Mouse (Mus musculus): ENCODE results near the gene Cbx4. TPM values are rescaled to one million over a fixed set of nuclear protein-coding genes. Genes with fewer than 3 reads are reported as not detected.
A peak's percentile ranks its signal among the peaks of the same experiment; 100 is the strongest.
"Not testable (repeated sequence)": the region's sequence is repeated elsewhere in the genome, so short reads cannot be mapped to it uniquely, and the experiment has no call there.

Gene Cbx4
- polyA plus RNA-seq, 1 experiment from 2014 or later, result 11.3 TPM

GRCm38 (mm10) chr11:119106289-119106688 is 20.3 kb upstream of the Cbx4 start:
- H3K36me3 ChIP-seq, result no peaks in the 10 kb centered on the region
- 54% methylated on average over 6 of the region's 6 CpGs for WGBS

DNA sequence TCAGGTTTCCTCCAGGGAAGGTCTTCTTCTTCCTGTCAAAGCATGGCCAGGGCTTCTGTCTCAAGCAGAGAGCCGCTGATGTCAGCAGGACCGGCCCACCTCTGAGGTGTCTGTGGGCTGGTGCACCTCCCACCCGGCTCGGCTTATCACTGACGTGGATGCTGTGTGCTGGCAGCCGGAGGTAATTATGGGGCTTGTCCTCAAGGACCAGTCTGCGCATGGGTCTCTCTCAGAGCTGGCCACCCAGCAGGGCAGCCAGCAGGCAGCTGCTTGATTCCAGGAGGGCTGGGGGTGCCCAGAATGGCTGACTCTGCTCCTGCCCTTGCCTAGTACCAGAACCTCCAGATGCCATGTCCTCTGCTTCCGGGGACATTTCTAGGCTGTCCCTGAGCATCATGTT is 19.7 kb upstream of the Cbx4 start:
- no peak overlapping the region for H3K4me3 ChIP-seq
- H3K27me3 ChIP-seq, result peaks cover 5% of the 10 kb centered on the region; the same call in 1 of the 2 replicates
- H3K4me2 ChIP-seq (replicated peaks), result no peak overlapping the region
- peaks cover 13% of the 10 kb centered on the region for H3K4me1 ChIP-seq
- 24% methylated on average over 8 of the region's 8 CpGs for WGBS
- no peak overlapping the region for H3K9ac ChIP-seq
- H3K36me3 ChIP-seq, result no peaks in the 10 kb centered on the region
- H3K27ac ChIP-seq, result no peak overlapping the region
- H3K9me3 ChIP-seq, result no peaks in the 10 kb centered on the region
- ATAC-seq (ENCODE audit: low FRiP score, low read depth), result no peak

More at GRCm38 (mm10) chr11:119106289-119106688, 20.3 kb upstream of the Cbx4 start:
- Histone ChIP-seq H3K4me1 (peaks cover 13% of the 10 kb centered on the region), H3K4me2 (replicated peaks) (no peak overlapping the region), H3K27me3 (peaks cover 5% of the 10 kb centered on the region; the same call in 1 of the 2 replicates), H3K4me3 (no peak overlapping the region), H3K9ac (no peak overlapping the region), H3K9me3 (no peaks in the 10 kb centered on the region), H3K27ac (no peak overlapping the region)
- ATAC-seq (ENCODE audit: low FRiP score, low read depth), result no peak

GRCm38 (mm10) chr11:119105071-119105609 is 19.1 kb upstream of the Cbx4 start:
- Histone ChIP-seq H3K27me3 (peaks cover 5% of the 10 kb centered on the region; the same call in 1 of the 2 replicates), H3K4me2 (replicated peaks) (no peak overlapping the region), H3K9ac (no peak overlapping the region), H3K9me3 (no peaks in the 10 kb centered on the region), H3K4me3 (no peak overlapping the region), H3K36me3 (no peaks in the 10 kb centered on the region), H3K4me1 (peaks cover 13% of the 10 kb centered on the region), H3K27ac (no peak overlapping the region)
- 55% methylated on average over 7 of the region's 7 CpGs for WGBS
- no peak for ATAC-seq (ENCODE audit: low FRiP score, low read depth)

DNA sequence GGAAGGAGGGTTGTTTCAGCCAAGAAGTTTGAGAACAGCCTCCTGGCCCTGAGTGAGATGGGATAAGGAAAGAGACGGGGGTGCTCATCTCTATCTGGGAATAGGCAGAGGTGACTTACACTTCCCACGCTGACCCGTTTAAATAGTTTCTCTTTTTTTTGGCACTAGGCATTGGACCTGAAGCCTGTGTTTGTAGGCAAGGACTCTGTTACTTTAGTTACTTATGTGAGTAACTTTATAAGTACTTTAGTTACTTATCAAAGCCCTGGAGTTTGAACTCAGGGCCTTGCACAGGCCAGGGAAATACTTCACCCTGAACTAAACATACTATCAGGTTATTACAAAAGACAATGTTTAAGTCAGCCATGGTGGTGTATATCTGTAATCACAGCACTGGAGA is 18.0 kb upstream of the Cbx4 start:
- Histone ChIP-seq H3K36me3 (no peaks in the 10 kb centered on the region), H3K9me3 (no peaks in the 10 kb centered on the region), H3K4me2 (replicated peaks) (no peak overlapping the region), H3K27ac (no peak overlapping the region), H3K4me3 (no peak overlapping the region), H3K27me3 (peaks cover 5% of the 10 kb centered on the region; the same call in 1 of the 2 replicates), H3K9ac (no peak overlapping the region), H3K4me1 (peaks cover 13% of the 10 kb centered on the region)
- ATAC-seq (ENCODE audit: low FRiP score, low read depth), result no peak
- WGBS, result 90% methylated on average over 3 of the region's 3 CpGs

DNA sequence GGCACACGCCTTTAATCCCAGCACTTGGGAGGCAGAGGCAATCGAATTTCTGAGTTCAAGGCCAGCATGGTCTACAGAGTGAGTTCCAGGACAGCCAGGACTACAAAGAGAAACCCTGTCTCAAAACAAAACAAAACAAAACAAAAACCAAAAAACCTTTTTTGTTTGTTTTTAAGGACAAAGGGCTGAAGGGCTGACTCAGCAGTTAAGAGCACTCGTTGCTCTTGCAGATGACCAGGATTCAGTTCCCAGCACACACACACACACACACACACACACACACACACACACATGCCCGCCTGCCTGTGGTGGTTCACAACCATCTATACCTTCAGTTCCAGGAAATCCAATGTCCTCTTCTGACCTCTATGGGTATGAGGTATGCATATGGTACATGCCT is 14.3 kb upstream of the Cbx4 start:
- not testable (repeated sequence) for H3K4me3 ChIP-seq; H3K4me1 ChIP-seq; H3K4me2 ChIP-seq (replicated peaks); H3K27ac ChIP-seq; H3K9me3 ChIP-seq; H3K9ac ChIP-seq; ATAC-seq (ENCODE audit: low FRiP score, low read depth); H3K36me3 ChIP-seq
- 71% methylated on average over 4 of the region's 4 CpGs for WGBS
- peaks cover 15% of the 10 kb centered on the region for H3K27me3 ChIP-seq

DNA sequence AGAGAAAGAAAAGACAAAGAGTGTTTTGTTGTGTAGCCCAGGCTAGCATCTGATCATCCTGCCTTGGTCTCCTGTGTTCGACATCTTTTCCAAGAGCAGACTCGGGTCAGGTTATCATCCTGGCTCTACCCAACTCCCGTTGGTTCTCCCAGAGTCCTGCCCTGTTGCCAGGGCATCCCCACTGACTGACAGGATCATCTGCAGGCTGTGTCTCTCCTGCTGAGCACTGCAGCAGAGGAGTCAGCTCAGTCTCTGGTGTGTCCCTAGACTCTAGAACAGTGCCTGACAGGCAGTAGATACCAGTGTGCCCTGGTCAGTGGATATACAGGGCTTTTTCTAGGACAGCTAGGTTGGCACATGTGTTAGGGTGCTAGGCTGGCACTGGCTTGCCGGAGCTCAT is 12.2 kb upstream of the Cbx4 start:
- H3K4me2 ChIP-seq (replicated peaks), result no peak overlapping the region
- WGBS, result 67% methylated on average over 4 of the region's 4 CpGs
- peaks cover 17% of the 10 kb centered on the region for H3K27me3 ChIP-seq
- no peak overlapping the region for H3K4me3 ChIP-seq
- no peak overlapping the region for H3K27ac ChIP-seq
- no peak overlapping the region for H3K9ac ChIP-seq
- no peaks in the 10 kb centered on the region for H3K36me3 ChIP-seq
- H3K4me1 ChIP-seq, result 0 out of 2 replicates have a peak, but pooled peaks cover 3% of the 10 kb centered on the region
- H3K9me3 ChIP-seq, result no peaks in the 10 kb centered on the region
- ATAC-seq (ENCODE audit: low FRiP score, low read depth), result no peak

DNA sequence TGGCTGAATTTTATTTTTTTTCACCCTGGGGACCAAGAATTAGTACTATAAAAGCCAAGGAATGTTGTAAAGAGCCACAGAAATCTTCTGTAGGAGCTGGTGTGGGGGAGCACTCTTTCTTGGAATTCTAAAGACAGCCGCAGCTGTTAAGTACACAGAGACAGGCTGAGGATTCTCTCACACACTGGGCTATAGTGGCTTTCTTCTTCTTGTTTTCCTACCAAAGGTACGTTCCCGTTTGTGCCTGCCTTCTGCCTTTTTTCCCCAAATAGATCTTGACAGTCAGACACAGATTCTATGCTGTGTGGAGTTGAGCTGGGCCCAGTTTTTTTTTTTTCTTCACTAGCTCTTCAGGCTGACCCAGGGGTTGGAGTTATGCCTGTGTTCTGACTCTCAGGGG is 9.4 kb upstream of the Cbx4 start:
- WGBS, result 62% methylated on average over 3 of the region's 3 CpGs
- no peak overlapping the region for H3K4me2 ChIP-seq (replicated peaks)
- H3K27ac ChIP-seq, result no peak overlapping the region
- H3K27me3 ChIP-seq, result peaks cover 23% of the 10 kb centered on the region
- H3K4me1 ChIP-seq, result peaks cover 14% of the 10 kb centered on the region
- H3K9ac ChIP-seq, result no peak overlapping the region
- H3K36me3 ChIP-seq, result no peaks in the 10 kb centered on the region
- no peak overlapping the region for H3K4me3 ChIP-seq
- H3K9me3 ChIP-seq, result no peaks in the 10 kb centered on the region
- ATAC-seq (ENCODE audit: low FRiP score, low read depth), result no peak

DNA sequence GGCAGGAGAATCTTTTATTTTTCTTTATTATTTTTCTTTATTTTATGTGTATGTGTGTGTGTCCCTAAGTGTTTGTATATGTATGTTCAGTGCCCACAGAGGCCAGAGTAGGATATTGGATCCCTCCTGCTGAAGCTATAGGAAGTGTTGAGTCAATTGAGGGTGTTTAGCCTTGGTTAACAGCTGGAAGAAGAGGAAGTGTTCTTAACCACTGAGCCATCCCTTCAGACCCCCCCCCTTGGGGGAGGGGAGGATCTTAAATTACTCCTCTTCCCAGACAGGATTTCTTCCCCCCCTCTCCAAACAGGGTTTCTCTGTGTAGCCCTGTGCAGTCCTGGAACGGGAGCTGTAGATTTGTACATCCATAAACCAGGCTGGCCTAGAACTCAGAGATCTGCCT is 7.3 kb upstream of the Cbx4 start:
- WGBS, result 54% methylated on average over 1 of the region's 1 CpGs
- Histone ChIP-seq H3K27ac (no peak overlapping the region), H3K36me3 (no peaks in the 10 kb centered on the region), H3K9me3 (no peaks in the 10 kb centered on the region), H3K27me3 (peaks cover 42% of the 10 kb centered on the region), H3K4me3 (no peak overlapping the region), H3K4me1 (peaks cover 35% of the 10 kb centered on the region), H3K9ac (no peak overlapping the region), H3K4me2 (replicated peaks) (no peak overlapping the region)
- no peak for ATAC-seq (ENCODE audit: low FRiP score, low read depth)

GRCm38 (mm10) chr11:119092286-119092685 is 6.3 kb upstream of the Cbx4 start:
- no peak for ATAC-seq (ENCODE audit: low FRiP score, low read depth)
- Histone ChIP-seq H3K9ac (no peak overlapping the region), H3K27me3 (peaks cover 46% of the 10 kb centered on the region), H3K27ac (no peak overlapping the region), H3K4me3 (no peak overlapping the region), H3K4me1 (peaks cover 43% of the 10 kb centered on the region), H3K9me3 (no peaks in the 10 kb centered on the region), H3K36me3 (no peaks in the 10 kb centered on the region), H3K4me2 (replicated peaks) (no peak overlapping the region)
- 73% methylated on average over 3 of the region's 3 CpGs for WGBS

DNA sequence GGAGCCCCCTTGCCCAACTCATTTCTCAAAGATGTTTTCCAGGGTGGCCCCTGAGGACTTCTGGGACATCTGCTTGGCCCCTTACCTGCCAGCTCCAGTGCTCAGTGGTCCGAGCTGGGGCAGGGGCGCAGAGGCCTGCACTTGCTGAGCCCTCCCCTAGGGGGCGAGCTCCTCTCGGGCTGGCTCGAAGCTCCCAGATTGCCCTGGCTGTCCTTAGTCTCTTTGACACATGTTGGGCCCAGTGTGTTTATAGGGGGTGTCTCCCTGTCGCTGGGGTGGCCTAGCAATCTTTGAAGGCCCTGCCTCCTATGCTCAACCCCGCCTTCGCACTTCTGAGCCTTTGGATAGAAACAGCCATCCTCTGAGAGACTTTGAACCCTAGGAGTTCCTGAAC is 5.6 kb upstream of the Cbx4 start:
- Histone ChIP-seq H3K27me3 (peaks cover 51% of the 10 kb centered on the region), H3K4me3 (peak overlapping the region; percentile 57; the same call in 1 of the 2 replicates), H3K4me1 (peaks cover 48% of the 10 kb centered on the region), H3K4me2 (replicated peaks) (peak overlapping the region; percentile 92), H3K27ac (no peak overlapping the region), H3K9ac (peak overlapping the region; percentile 70; the same call in 1 of the 2 replicates), H3K9me3 (no peaks in the 10 kb centered on the region), H3K36me3 (no peaks in the 10 kb centered on the region)
- 4% methylated on average over 8 of the region's 8 CpGs for WGBS
- ATAC-seq (ENCODE audit: low FRiP score, low read depth), result peak; percentile 16; the same call in 1 of the 2 replicates

DNA sequence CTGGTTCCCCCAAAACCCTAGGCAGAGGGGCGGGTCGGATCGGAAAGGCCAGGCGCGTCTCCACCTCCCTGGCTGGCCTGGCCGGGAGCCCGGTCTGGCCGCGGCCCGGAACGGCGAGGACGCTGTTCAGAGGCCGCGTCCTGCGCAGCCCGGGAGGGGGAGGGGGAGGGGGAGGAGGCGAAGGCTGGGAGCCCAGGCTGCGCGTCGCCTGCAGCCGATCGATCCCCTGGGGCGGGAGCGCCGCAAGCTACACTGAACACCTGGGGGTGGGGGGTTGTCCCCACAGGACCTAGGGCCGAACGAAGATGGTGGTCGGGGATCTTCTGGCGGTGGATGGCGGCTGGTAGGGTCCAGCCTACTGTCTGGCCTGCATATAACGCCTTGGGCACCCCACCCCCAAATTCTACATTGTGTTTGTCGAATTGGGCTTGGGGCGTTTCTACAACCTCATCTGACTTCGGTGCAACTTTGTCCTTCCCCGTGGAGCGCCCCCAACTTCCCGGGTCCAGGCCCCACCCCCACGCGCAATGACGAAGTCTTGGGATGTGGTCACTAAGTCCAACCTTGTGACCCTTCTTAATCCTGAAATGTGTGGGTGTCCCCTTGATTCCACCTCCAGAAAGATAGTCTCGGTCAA is 5.1 kb upstream of the Cbx4 start:
- H3K4me1 ChIP-seq, result peaks cover 52% of the 10 kb centered on the region
- no peak overlapping the region; the same call in 1 of the 2 replicates for H3K27ac ChIP-seq
- ATAC-seq (ENCODE audit: low FRiP score, low read depth), result peak; percentile 33
- no peaks in the 10 kb centered on the region for H3K9me3 ChIP-seq
- peak overlapping the region; percentile 70 for H3K9ac ChIP-seq
- H3K36me3 ChIP-seq, result no peaks in the 10 kb centered on the region
- H3K4me2 ChIP-seq (replicated peaks), result peak overlapping the region; percentile 92
- WGBS, result under 1% methylated on average over 21 of the region's 42 CpGs
- H3K27me3 ChIP-seq, result peaks cover 51% of the 10 kb centered on the region
- peak overlapping the region; percentile 57 for H3K4me3 ChIP-seq

DNA sequence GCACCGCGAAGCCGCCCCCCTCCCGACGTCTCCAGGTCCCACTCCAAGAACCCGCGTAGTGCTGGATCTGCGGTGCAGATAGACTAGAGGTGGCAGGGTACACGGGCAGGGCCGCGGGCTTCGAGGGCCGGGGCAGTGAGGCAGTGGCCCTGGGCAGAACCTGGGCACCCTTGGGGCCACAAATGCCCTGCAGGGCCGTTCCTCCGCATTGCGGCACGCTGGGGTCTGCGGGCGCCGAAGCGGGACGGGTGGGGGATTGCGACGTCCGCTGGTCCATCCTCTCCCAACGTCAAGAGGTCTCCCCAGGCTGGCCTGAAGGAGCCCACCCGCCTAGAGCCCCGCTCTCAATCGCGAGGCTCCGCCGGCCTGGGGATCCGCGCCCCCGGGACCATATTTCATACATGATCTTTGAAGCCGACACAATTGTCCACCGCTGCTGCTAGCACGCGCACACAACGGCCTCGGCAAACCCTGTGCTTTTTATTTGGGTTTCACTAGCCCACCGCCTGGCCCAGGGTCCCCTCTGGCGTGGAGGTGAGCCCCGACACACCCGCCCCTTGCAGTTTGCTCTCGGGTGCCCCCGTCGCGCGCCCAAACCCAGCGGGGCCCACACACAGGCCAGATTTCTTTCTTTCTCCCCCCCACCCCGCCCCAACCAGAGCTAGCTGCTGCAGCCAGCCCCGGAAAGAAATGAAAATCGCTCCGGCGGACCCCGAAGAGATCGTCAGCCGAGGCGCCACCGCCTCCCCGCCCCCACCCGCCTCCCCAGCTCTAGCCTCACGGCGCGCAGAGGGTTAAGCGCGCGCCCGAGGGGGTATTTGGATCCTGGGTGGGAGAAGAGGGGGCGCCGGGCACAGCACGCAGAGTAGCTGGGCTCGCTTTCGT is 4.3 kb upstream of the Cbx4 start:
- no peaks in the 10 kb centered on the region for H3K9me3 ChIP-seq
- H3K9ac ChIP-seq, result peak overlapping the region; percentile 70
- ATAC-seq (ENCODE audit: low FRiP score, low read depth), result 0 out of 2 replicates have a peak, but pooled peaks have one; percentile 1
- H3K4me2 ChIP-seq (replicated peaks), result peak overlapping the region; percentile 92
- H3K27me3 ChIP-seq, result peaks cover 47% of the 10 kb centered on the region
- H3K36me3 ChIP-seq, result no peaks in the 10 kb centered on the region
- H3K4me3 ChIP-seq, result peak overlapping the region; percentile 57
- H3K27ac ChIP-seq, result 0 out of 2 replicates have a peak overlapping the region, but pooled peaks have one; percentile 39
- under 1% methylated on average over 74 of the region's 75 CpGs for WGBS
- peaks cover 48% of the 10 kb centered on the region for H3K4me1 ChIP-seq
